Mouse (Mus musculus): ENCODE data around the gene Gm12695.

- TF ChIP-seq CTCF (IDR thresholded peaks at IDR 0.05; ENCODE audit: low read depth) (peak; percentile 27; the same call in 1 of the 2 replicates), EP300 (IDR thresholded peaks at IDR 0.05; ENCODE audit: low read depth) (no peak)
These were observed 79.6 kb downstream of the Gm12695 start for GRCm38 (mm10) chr4:96705281-96705951.

All from liver, embryonic 14.5 days (tissue).